Mouse (Mus musculus) spleen, adult 2 months (tissue): Measurements from ENCODE around the gene Atoh8. TPM values are rescaled to one million over a fixed set of nuclear protein-coding genes. Genes with fewer than 3 reads are reported as not detected.

Experiments
- DNase-seq, 2 experiments: peaks; one replicate each; pipeline versions ENCODE4 v3.0.0 to v3.0.0-alpha.2; 2012 to 2021; ENCODE audit warnings: low spot score in 2 of 2, low read depth in 1 of 2
- H3K27ac ChIP-seq: fragments of 200-500 bp; 2 replicates; pipeline ENCODE4 v1.5.1; 2012; ENCODE audit warnings: low read length, inconsistent platforms; ENCODE audit not compliant: insufficient read depth
- H3K27me3 ChIP-seq: fragments of 200-500 bp; 2 replicates; pipeline ENCODE4 v1.6.1; 2012; ENCODE audit warnings: mild to moderate bottlenecking, moderate library complexity, low read length, inconsistent platforms; ENCODE audit not compliant: control insufficient read depth, insufficient read depth
- H3K36me3 ChIP-seq: fragments of 200-500 bp; 2 replicates; pipeline ENCODE4 v1.6.1; 2012; ENCODE audit warnings: mild to moderate bottlenecking, low read length, inconsistent platforms; ENCODE audit not compliant: control insufficient read depth, insufficient read depth
- H3K4me1 ChIP-seq: fragments of 200-500 bp; 2 replicates; pipeline ENCODE4 v1.6.1; 2011; ENCODE audit warnings: inconsistent platforms; ENCODE audit not compliant: control insufficient read depth, insufficient read depth, insufficient read length
- H3K4me3 ChIP-seq: fragments of 200-500 bp; 2 replicates; pipeline ENCODE4 v1.5.1; 2011; ENCODE audit warnings: mild to moderate bottlenecking, inconsistent platforms; ENCODE audit not compliant: insufficient read depth, insufficient read length; ENCODE audit errors: extremely low read depth
- CTCF ChIP-seq: fragments of 200-500 bp; IDR thresholded peaks from 2 replicates; pipeline ENCODE4 v1.5.1; 2011; ENCODE audit warnings: mild to moderate bottlenecking, inconsistent platforms; ENCODE audit not compliant: insufficient read depth, insufficient read length, insufficient replicate concordance; ENCODE audit errors: extremely low read depth
- POLR2A ChIP-seq: fragments of 200-500 bp; IDR thresholded peaks from 2 replicates; pipeline ENCODE4 v1.6.1; 2011; ENCODE audit warnings: low read depth, low read length, inconsistent platforms
- WGBS: fragments of 180-500 bp; shearing (Covaris S2); methylation state at CpG from one replicate; pipeline ENCODE4 v1.1.7; 2018; 5-methylcytosine and 5-hydroxymethylcytosine counted together
- polyA plus RNA-seq: library from polyadenylated mRNA; depleted of rRNA; stranded (reverse); fragments of >200 nt; gene quantifications from 2 replicates; pipeline ENCODE4 v1.2.3, GENCODE M21; 2012; rRNA removed

Atoh8 gene
- polyA plus RNA-seq, 1 experiment = 9.3 TPM

- DNase-seq = no peak
- H3K27me3 ChIP-seq = no peaks in the 10 kb centered on the region
- no peak for TF ChIP-seq POLR2A
- no peak for TF ChIP-seq CTCF
- H3K27ac ChIP-seq = peak overlapping the region; percentile 24
- H3K4me1 ChIP-seq = peaks cover 10% of the 10 kb centered on the region; the same call in 1 of the 2 replicates
- no peaks in the 10 kb centered on the region for H3K36me3 ChIP-seq
- H3K4me3 ChIP-seq = peak overlapping the region; percentile 2; the same call in 1 of the 2 replicates
- WGBS = 14% methylated on average over 19 of the region's 19 CpGs
Measured at GRCm38 (mm10) chr6:72162155-72162890, 73.1 kb downstream of the Atoh8 start.

GRCm38 (mm10) chr6:72161751-72162150, 73.6 kb downstream of the Atoh8 start:
- WGBS = 55% methylated on average over 5 of the region's 5 CpGs
- H3K4me3 ChIP-seq = no peak overlapping the region
- TF ChIP-seq POLR2A = no peak
- no peak for TF ChIP-seq CTCF
- no peak for DNase-seq
- no peak overlapping the region for H3K27ac ChIP-seq
- peaks cover 10% of the 10 kb centered on the region; the same call in 1 of the 2 replicates for H3K4me1 ChIP-seq
- no peaks in the 10 kb centered on the region for H3K27me3 ChIP-seq
- no peaks in the 10 kb centered on the region for H3K36me3 ChIP-seq

- no peak for DNase-seq
- peaks cover 10% of the 10 kb centered on the region; the same call in 1 of the 2 replicates for H3K4me1 ChIP-seq
- WGBS = 90% methylated on average over 3 of the region's 3 CpGs
- no peaks in the 10 kb centered on the region for H3K36me3 ChIP-seq
- TF ChIP-seq CTCF (no peak), POLR2A (no peak)
- H3K27me3 ChIP-seq = no peaks in the 10 kb centered on the region
- H3K4me3 ChIP-seq = no peak overlapping the region
- H3K27ac ChIP-seq = no peak overlapping the region
Measured at GRCm38 (mm10) chr6:72160991-72161390, 74.4 kb downstream of the Atoh8 start.

- no peak overlapping the region for H3K27ac ChIP-seq
- TF ChIP-seq CTCF (no peak), POLR2A (no peak)
- H3K36me3 ChIP-seq = no peaks in the 10 kb centered on the region
- H3K27me3 ChIP-seq = no peaks in the 10 kb centered on the region
- DNase-seq = no peak
- 88% methylated on average over 10 of the region's 10 CpGs for WGBS
- H3K4me1 ChIP-seq = peaks cover 16% of the 10 kb centered on the region; the same call in 1 of the 2 replicates
- no peak overlapping the region for H3K4me3 ChIP-seq
Measured at GRCm38 (mm10) chr6:72159861-72160395, 75.4 kb downstream of the Atoh8 start.

- Histone ChIP-seq H3K27me3 (no peaks in the 10 kb centered on the region), H3K36me3 (no peaks in the 10 kb centered on the region), H3K4me3 (no peak overlapping the region), H3K4me1 (peaks cover 10% of the 10 kb centered on the region; the same call in 1 of the 2 replicates), H3K27ac (no peak overlapping the region)
- TF ChIP-seq CTCF = no peak
- no peak for TF ChIP-seq POLR2A
- WGBS = 88% methylated on average over 8 of the region's 8 CpGs
- no peak for DNase-seq
Measured at GRCm38 (mm10) chr6:72158966-72159764, 76.2 kb downstream of the Atoh8 start.

Other genes with a start within 250 kb of the Atoh8 start
- gene St3gal5, start 138.0 kb downstream of the Atoh8 start, polyA plus RNA-seq = 43.1 and 48.1 TPM in 2 replicates
- 0.15 and 0.32 TPM in 2 replicates for gene Sftpb, start 69.0 kb upstream of the Atoh8 start, polyA plus RNA-seq
- 14.8 and 15.3 TPM in 2 replicates for gene Usp39, start 109.6 kb upstream of the Atoh8 start, polyA plus RNA-seq
- 19.9 and 23.1 TPM in 2 replicates for gene 0610030E20Rik, start 111.7 kb upstream of the Atoh8 start, polyA plus RNA-seq
- gene Tmem150a, start 119.9 kb upstream of the Atoh8 start, polyA plus RNA-seq = 21.7 and 24.6 TPM in 2 replicates
- 62.4 and 65.8 TPM in 2 replicates for gene Rnf181, start 131.4 kb upstream of the Atoh8 start, polyA plus RNA-seq
- gene Vamp5, start 144.9 kb upstream of the Atoh8 start, polyA plus RNA-seq = 51.3 and 55.6 TPM in 2 replicates
- 100 and 107 TPM in 2 replicates for gene Vamp8, start 155.1 kb upstream of the Atoh8 start, polyA plus RNA-seq
- gene Ggcx, start 178.7 kb upstream of the Atoh8 start, polyA plus RNA-seq = 7.3 and 7.6 TPM in 2 replicates
- gene Mat2a, start 204.0 kb upstream of the Atoh8 start, polyA plus RNA-seq = 45.0 and 50.9 TPM in 2 replicates